Mouse (Mus musculus): ENCODE data around the gene Slc10a3. TPM values are rescaled to one million over a fixed set of nuclear protein-coding genes. Genes with fewer than 3 reads are reported as not detected.
A peak's percentile ranks its signal among the peaks of the same experiment; 100 is the strongest.
"Not testable (repeated sequence)": the region's sequence is repeated elsewhere in the genome, so short reads cannot be mapped to it uniquely, and the experiment has no call there.

Gene Slc10a3
- total and polyA plus RNA-seq, 2 experiments from 2014 or later, result 6.1 to 6.2 TPM

- TF ChIP-seq CTCF (IDR thresholded peaks at IDR 0.05), result no peak
- 0 out of 2 replicates have a peak overlapping the region, but pooled peaks have one; percentile 2 for H3K9ac ChIP-seq (replicated peaks; ENCODE audit: low read length, poor library complexity, severe bottlenecking)
- no peak for DNase-seq (ENCODE audit: low spot score)
- H3K4me1 ChIP-seq (ENCODE audit: insufficient read depth, low read length), result 0 out of 2 replicates have a peak, but pooled peaks cover 3% of the 10 kb centered on the region
- no peak overlapping the region for H3K4me2 ChIP-seq (ENCODE audit: low read depth, low read length, poor library complexity, severe bottlenecking)
- no peaks in the 10 kb centered on the region for H3K9me3 ChIP-seq (ENCODE audit: low read length)
- H3K36me3 ChIP-seq (ENCODE audit: insufficient read depth, low read length), result no peaks in the 10 kb centered on the region; the same call in 1 of the 2 replicates
- no peak overlapping the region for H3K27ac ChIP-seq (ENCODE audit: low read depth, low read length)
- H3K4me3 ChIP-seq (ENCODE audit: low read depth, low read length), result no peak overlapping the region
- no peak for ATAC-seq (ENCODE audit: low FRiP score)
- no peaks in the 10 kb centered on the region for H3K27me3 ChIP-seq (ENCODE audit: insufficient read depth, low read length)
These were observed 15.0 kb upstream of the Slc10a3 start for GRCm38 (mm10) chrX:74388153-74388552.

GRCm38 (mm10) chrX:74384451-74384850 lies 11.3 kb upstream of the Slc10a3 start:
- no peak for TF ChIP-seq CTCF (IDR thresholded peaks at IDR 0.05)
- no peaks in the 10 kb centered on the region for H3K4me1 ChIP-seq (ENCODE audit: insufficient read depth, low read length)
- H3K9ac ChIP-seq (replicated peaks; ENCODE audit: low read length, poor library complexity, severe bottlenecking), result no peak overlapping the region
- no peak overlapping the region for H3K4me3 ChIP-seq (ENCODE audit: low read depth, low read length)
- no peak overlapping the region for H3K4me2 ChIP-seq (ENCODE audit: low read depth, low read length, poor library complexity, severe bottlenecking)
- 87% methylated on average over 2 of the region's 2 CpGs for WGBS
- no peaks in the 10 kb centered on the region for H3K9me3 ChIP-seq (ENCODE audit: low read length)
- H3K27ac ChIP-seq (ENCODE audit: low read depth, low read length), result no peak overlapping the region
- H3K36me3 ChIP-seq (ENCODE audit: insufficient read depth, low read length), result no peaks in the 10 kb centered on the region; the same call in 1 of the 2 replicates
- ATAC-seq (ENCODE audit: low FRiP score), result no peak
- no peaks in the 10 kb centered on the region for H3K27me3 ChIP-seq (ENCODE audit: insufficient read depth, low read length)
- no peak for DNase-seq (ENCODE audit: low spot score)

- Histone ChIP-seq H3K27ac (ENCODE audit: low read depth, low read length) (peak overlapping the region; percentile 83), H3K27me3 (ENCODE audit: insufficient read depth, low read length) (no peaks in the 10 kb centered on the region), H3K4me2 (ENCODE audit: low read depth, low read length, poor library complexity, severe bottlenecking) (peak overlapping the region; percentile 55), H3K4me1 (ENCODE audit: insufficient read depth, low read length) (peaks cover 5% of the 10 kb centered on the region; the same call in 1 of the 2 replicates), H3K9ac (replicated peaks; ENCODE audit: low read length, poor library complexity, severe bottlenecking) (peak overlapping the region; percentile 74), H3K4me3 (ENCODE audit: low read depth, low read length) (peak overlapping the region; percentile 51), H3K36me3 (ENCODE audit: insufficient read depth, low read length) (no peaks in the 10 kb centered on the region), H3K9me3 (ENCODE audit: low read length) (no peaks in the 10 kb centered on the region)
- 22% methylated on average over 47 of the region's 49 CpGs for WGBS
- ATAC-seq (ENCODE audit: low FRiP score) (peak; percentile 81), DNase-seq (ENCODE audit: low spot score) (peak; percentile 62)
- peak; percentile 53 for TF ChIP-seq CTCF (IDR thresholded peaks at IDR 0.05)
These were observed 4.8 kb downstream of the Slc10a3 start for GRCm38 (mm10) chrX:74368209-74368909.

GRCm38 (mm10) chrX:74367512-74367911 lies 5.6 kb downstream of the Slc10a3 start:
- no peaks in the 10 kb centered on the region for H3K27me3 ChIP-seq (ENCODE audit: insufficient read depth, low read length)
- peak overlapping the region; percentile 83 for H3K27ac ChIP-seq (ENCODE audit: low read depth, low read length)
- TF ChIP-seq CTCF (IDR thresholded peaks at IDR 0.05), result no peak
- H3K4me1 ChIP-seq (ENCODE audit: insufficient read depth, low read length), result peaks cover 5% of the 10 kb centered on the region; the same call in 1 of the 2 replicates
- H3K36me3 ChIP-seq (ENCODE audit: insufficient read depth, low read length), result no peaks in the 10 kb centered on the region
- ATAC-seq (ENCODE audit: low FRiP score) (no peak), DNase-seq (ENCODE audit: low spot score) (no peak)
- no peaks in the 10 kb centered on the region for H3K9me3 ChIP-seq (ENCODE audit: low read length)
- H3K9ac ChIP-seq (replicated peaks; ENCODE audit: low read length, poor library complexity, severe bottlenecking), result peak overlapping the region; percentile 74; the same call in 1 of the 2 replicates
- WGBS, result 70% methylated on average over 10 of the region's 10 CpGs
- H3K4me3 ChIP-seq (ENCODE audit: low read depth, low read length), result peak overlapping the region; percentile 51
- H3K4me2 ChIP-seq (ENCODE audit: low read depth, low read length, poor library complexity, severe bottlenecking), result peak overlapping the region; percentile 55

- Histone ChIP-seq H3K27me3 (ENCODE audit: insufficient read depth, low read length) (no peaks in the 10 kb centered on the region), H3K36me3 (ENCODE audit: insufficient read depth, low read length) (no peaks in the 10 kb centered on the region), H3K4me3 (ENCODE audit: low read depth, low read length) (no peak overlapping the region), H3K27ac (ENCODE audit: low read depth, low read length) (no peak overlapping the region), H3K4me1 (ENCODE audit: insufficient read depth, low read length) (no peaks in the 10 kb centered on the region), H3K9ac (replicated peaks; ENCODE audit: low read length, poor library complexity, severe bottlenecking) (no peak overlapping the region), H3K4me2 (ENCODE audit: low read depth, low read length, poor library complexity, severe bottlenecking) (no peak overlapping the region), H3K9me3 (ENCODE audit: low read length) (no peaks in the 10 kb centered on the region)
- no peak for TF ChIP-seq CTCF (IDR thresholded peaks at IDR 0.05)
- ATAC-seq (ENCODE audit: low FRiP score) (no peak), DNase-seq (ENCODE audit: low spot score) (no peak)
- 59% methylated on average over 11 of the region's 11 CpGs for WGBS
These were observed 14.0 kb downstream of the Slc10a3 start for GRCm38 (mm10) chrX:74359171-74359570.

- H3K4me2 ChIP-seq (ENCODE audit: low read depth, low read length, poor library complexity, severe bottlenecking), result not testable (repeated sequence)
- WGBS, result 100% methylated on average over 2 of the region's 3 CpGs
These were observed 16.1 kb downstream of the Slc10a3 start for GRCm38 (mm10) chrX:74357069-74357468.

More at GRCm38 (mm10) chrX:74357069-74357468, 16.1 kb downstream of the Slc10a3 start:
- H3K9me3 ChIP-seq (ENCODE audit: low read length); H3K36me3 ChIP-seq (ENCODE audit: insufficient read depth, low read length); DNase-seq (ENCODE audit: low spot score); H3K9ac ChIP-seq (replicated peaks; ENCODE audit: low read length, poor library complexity, severe bottlenecking); H3K4me3 ChIP-seq (ENCODE audit: low read depth, low read length); ATAC-seq (ENCODE audit: low FRiP score); H3K4me1 ChIP-seq (ENCODE audit: insufficient read depth, low read length); H3K27ac ChIP-seq (ENCODE audit: low read depth, low read length); H3K27me3 ChIP-seq (ENCODE audit: insufficient read depth, low read length): not testable (repeated sequence)

Data from midbrain, postnatal 0 days (tissue).